Mouse (Mus musculus) small intestine, adult 2 months (tissue): Measurements from ENCODE around the gene Akap13.

ENCODE experiments used
- CTCF ChIP-seq: fragments of 200-500 bp; IDR thresholded peaks from 2 replicates; pipeline ENCODE4 v1.5.1; 2012; ENCODE audit warnings: low read depth, mild to moderate bottlenecking, control low read depth, inconsistent platforms, low read length, moderate library complexity, mixed read lengths; ENCODE audit not compliant: insufficient replicate concordance, insufficient read length; ENCODE audit errors: extremely low read depth
- POLR2A ChIP-seq: fragments of 200-500 bp; IDR thresholded peaks from 2 replicates; pipeline ENCODE4 v1.6.1; 2012; ENCODE audit warnings: low read depth, mild to moderate bottlenecking, control low read depth, inconsistent platforms, low read length, moderate library complexity

DNA sequence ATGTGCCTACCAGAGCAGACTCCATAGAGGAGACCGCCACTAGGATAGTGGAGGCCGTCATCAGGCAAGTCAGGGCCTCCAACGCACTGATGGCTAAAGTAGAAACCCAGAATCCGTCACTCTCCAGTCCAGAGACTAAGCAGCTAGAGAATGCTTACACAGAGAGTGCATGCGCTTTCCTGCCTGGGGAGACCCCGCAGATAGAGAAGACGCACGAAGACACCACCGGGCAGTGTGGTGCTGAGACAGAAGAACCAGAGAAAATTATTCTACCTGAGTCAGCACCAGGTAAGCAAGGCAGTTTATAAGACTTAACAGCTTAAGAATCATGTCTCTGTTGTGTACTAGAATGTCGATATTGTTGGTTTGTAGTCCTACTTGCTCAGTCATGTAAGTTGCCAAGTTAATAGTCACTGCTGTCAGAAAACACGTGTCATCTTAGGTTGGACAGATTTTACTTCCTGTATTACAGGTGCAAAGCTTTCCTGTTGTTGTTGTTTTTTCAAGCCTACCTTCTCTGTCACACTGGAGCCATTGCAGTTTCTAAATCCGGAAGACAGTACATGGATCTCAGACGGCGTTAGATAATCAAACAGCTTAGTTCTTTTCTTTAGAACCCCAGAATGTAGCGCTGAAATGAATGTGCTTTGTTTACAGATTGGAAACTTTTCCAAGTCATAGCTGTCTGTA lies 156.1 kb downstream of the Akap13 start:
- TF ChIP-seq CTCF (no peak), POLR2A (no peak)
